Mouse (Mus musculus): ENCODE results near the gene Ilk.

DNA sequence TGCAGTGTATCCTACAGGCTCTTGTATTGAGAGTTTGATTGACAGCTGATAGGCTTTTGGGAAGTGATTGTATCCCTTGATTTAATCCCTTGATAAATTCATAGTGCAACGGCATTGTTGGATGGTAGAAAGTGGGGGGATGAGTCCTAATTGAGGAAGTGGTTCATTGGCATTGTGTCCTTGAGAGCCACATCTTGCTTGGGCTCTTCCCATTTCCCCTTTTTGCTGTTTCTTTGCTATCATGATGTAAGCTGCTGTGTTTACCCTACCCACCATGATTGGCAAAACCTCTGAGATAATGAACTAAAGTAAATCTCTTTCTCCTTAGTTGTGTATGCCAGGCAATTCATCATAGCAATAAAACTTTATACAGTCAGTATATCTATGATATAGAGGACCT lies 45.5 kb upstream of the Ilk start:
- TF ChIP-seq CTCF (IDR thresholded peaks at IDR 0.05; ENCODE audit: low read depth, low read length), result no peak
- TF ChIP-seq POLR2A (IDR thresholded peaks at IDR 0.05; ENCODE audit: borderline replicate concordance, low read depth, low read length), result no peak
